Mouse (Mus musculus) kidney, embryonic 16.5 days (tissue): ENCODE data around the gene Lyz1. TPM values are rescaled to one million over a fixed set of nuclear protein-coding genes. Genes with fewer than 3 reads are reported as not detected.
"Not testable (repeated sequence)": the region's sequence is repeated elsewhere in the genome, so short reads cannot be mapped to it uniquely, and the experiment has no call there.

Experiments used
- ATAC-seq: fragments of 200-750 bp; cut with Nextera tagmentation; 2 replicates; pipeline ENCODE4 v1.8.0; 2017; ENCODE audit warnings: moderate TSS enrichment; ENCODE audit not compliant: low FRiP score, low TSS enrichment
- H3K27ac ChIP-seq: fragments of 300-500 bp; sonication (generic); 2 replicates; pipeline ENCODE4 v1.5.1; 2014; ENCODE audit warnings: low read length
- H3K27me3 ChIP-seq: fragments of 300-500 bp; sonication (generic); 2 replicates; pipeline ENCODE4 v1.6.1; 2014; ENCODE audit warnings: low read length, control low read depth, mixed read lengths; ENCODE audit not compliant: insufficient read depth
- H3K36me3 ChIP-seq: fragments of 300-500 bp; sonication (generic); 2 replicates; pipeline ENCODE4 v1.6.1; 2014; ENCODE audit warnings: low read length, control low read depth, mixed read lengths; ENCODE audit not compliant: insufficient read depth
- H3K4me1 ChIP-seq: fragments of 300-500 bp; sonication (generic); 2 replicates; pipeline ENCODE4 v1.6.1; 2014; ENCODE audit warnings: low read length, control low read depth, mixed read lengths; ENCODE audit not compliant: insufficient read depth
- H3K4me2 ChIP-seq: fragments of 300-500 bp; sonication (generic); replicated peaks from 2 replicates; pipeline ENCODE4 v1.6.1; 2014; ENCODE audit warnings: low read depth, low read length
- H3K4me3 ChIP-seq: fragments of 300-500 bp; sonication (generic); 2 replicates; pipeline ENCODE4 v1.5.1; 2014; ENCODE audit warnings: mild to moderate bottlenecking, low read length
- H3K9ac ChIP-seq: fragments of 300-500 bp; sonication (generic); replicated peaks from 2 replicates; pipeline ENCODE4 v1.6.1; 2014; ENCODE audit warnings: low read length
- H3K9me3 ChIP-seq: fragments of 300-500 bp; sonication (generic); 2 replicates; pipeline ENCODE4 v1.6.1; 2016; ENCODE audit warnings: low read length, control low read depth
- WGBS: fragments of 180-500 bp; shearing (Covaris S2); extraction: QIAGEN DNeasy Blood & Tissue Kit; methylation state at CpG from one replicate; pipeline ENCODE4 v1.1.7; 2014; 5-methylcytosine and 5-hydroxymethylcytosine counted together
- polyA plus RNA-seq: library from polyadenylated mRNA; unstranded; fragments of >200 nt; fragmentation: Nextera tagmentation; extraction: Ambion mirVana; gene quantifications from 2 replicates; pipeline ENCODE4 v1.2.1, GENCODE M21; 2015

The Lyz1 gene
- polyA plus RNA-seq, 1 experiment from 2014 or later: not detected

DNA sequence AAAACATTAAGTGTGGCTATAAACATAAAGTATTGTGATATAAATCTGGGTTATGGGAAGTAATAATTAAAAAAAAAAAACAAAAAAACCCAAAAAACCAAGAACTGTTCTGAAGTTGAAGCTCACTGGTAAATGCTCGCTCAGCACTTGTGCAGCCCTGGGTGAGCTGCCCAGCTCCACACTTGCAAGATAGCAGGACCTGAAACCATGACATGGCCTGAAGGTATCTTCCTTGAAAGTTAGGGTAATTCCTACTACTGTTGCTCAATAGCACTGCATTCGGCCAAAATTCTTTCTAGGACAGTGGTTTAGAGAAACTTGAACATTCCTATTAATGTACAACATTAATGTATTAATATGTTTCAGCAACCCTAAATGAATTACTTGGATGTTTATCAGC is 20.5 kb upstream of the Lyz1 start:
- no peak overlapping the region for H3K27ac ChIP-seq
- H3K9me3 ChIP-seq: no peaks in the 10 kb centered on the region
- H3K36me3 ChIP-seq: no peaks in the 10 kb centered on the region
- no peaks in the 10 kb centered on the region for H3K4me1 ChIP-seq
- H3K9ac ChIP-seq: no peak overlapping the region
- H3K4me2 ChIP-seq: no peak overlapping the region
- no peaks in the 10 kb centered on the region for H3K27me3 ChIP-seq
- ATAC-seq: no peak
- H3K4me3 ChIP-seq: no peak overlapping the region
- 91% methylated on average over 2 of the region's 2 CpGs for WGBS

DNA sequence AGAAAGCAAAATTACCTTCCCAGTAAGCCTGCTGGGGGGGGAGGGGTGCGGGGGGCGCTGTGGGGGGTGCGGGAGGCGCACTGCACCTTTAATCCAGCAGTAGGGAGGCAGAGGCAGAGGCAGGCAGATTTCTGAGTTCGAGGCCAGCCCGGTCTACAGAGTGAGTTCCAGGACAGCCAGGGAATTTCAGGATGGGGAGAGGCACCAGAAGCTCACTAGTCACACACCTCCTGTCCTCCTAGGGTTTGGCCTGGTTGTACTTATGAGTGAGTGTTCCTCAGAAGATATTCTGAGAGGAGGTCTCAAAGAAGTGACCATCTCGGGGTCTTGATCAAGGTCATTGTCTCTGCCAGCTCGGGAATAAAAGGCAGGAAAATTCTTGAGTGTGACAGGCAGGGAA is 19.5 kb upstream of the Lyz1 start:
- no peak overlapping the region for H3K9ac ChIP-seq
- no peaks in the 10 kb centered on the region for H3K9me3 ChIP-seq
- 82% methylated on average over 8 of the region's 8 CpGs for WGBS
- H3K4me3 ChIP-seq: no peak overlapping the region
- no peak for ATAC-seq
- H3K4me1 ChIP-seq: no peaks in the 10 kb centered on the region
- H3K27ac ChIP-seq: no peak overlapping the region
- no peaks in the 10 kb centered on the region for H3K36me3 ChIP-seq
- no peaks in the 10 kb centered on the region for H3K27me3 ChIP-seq
- H3K4me2 ChIP-seq: no peak overlapping the region

DNA sequence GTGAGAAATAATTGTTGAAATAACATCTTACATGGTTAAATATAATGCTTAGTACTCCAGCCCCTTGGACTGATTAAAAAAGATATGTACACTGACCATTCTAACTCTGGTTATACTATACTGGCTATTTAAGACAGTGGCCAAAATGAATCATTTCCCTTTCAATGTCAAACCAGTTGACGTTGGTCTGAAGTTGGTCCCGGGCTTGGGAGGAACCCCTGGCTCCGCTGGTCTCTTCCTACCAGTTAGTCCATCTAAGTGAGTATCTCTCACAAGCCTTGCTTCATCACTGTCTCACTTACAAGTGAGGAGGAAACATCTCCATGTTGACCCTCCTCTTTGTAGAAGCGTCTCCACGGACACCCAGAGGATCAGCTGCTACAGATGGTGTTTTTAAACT is 11.7 kb upstream of the Lyz1 start:
- H3K9me3 ChIP-seq: no peaks in the 10 kb centered on the region
- WGBS: 82% methylated on average over 5 of the region's 5 CpGs
- no peaks in the 10 kb centered on the region for H3K36me3 ChIP-seq
- no peaks in the 10 kb centered on the region for H3K27me3 ChIP-seq
- H3K27ac ChIP-seq: no peak overlapping the region
- H3K4me2 ChIP-seq: no peak overlapping the region
- H3K9ac ChIP-seq: no peak overlapping the region
- no peaks in the 10 kb centered on the region for H3K4me1 ChIP-seq
- H3K4me3 ChIP-seq: no peak overlapping the region
- no peak for ATAC-seq

DNA sequence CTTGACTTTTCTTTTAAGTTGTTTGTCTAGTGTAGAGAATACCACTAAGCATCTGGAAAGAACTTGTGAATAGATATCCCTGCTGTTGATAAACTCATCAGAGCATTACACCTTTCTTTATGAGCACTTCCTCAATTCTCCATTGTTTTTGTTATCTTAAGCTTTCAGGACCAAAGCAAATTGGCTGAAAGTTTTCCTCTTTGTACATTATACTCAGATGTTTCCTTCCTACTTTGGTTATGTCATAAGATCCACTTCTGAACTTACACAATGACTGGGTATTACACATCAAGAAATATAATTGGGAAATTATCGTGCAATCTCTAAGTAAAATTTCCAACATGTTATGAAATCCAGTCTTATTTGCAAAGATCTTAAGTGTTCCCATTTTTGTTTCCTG is 9.0 kb upstream of the Lyz1 start:
- H3K4me3 ChIP-seq: no peak overlapping the region
- H3K27ac ChIP-seq: no peak overlapping the region
- H3K4me2 ChIP-seq: no peak overlapping the region
- H3K9me3 ChIP-seq: no peaks in the 10 kb centered on the region
- 87% methylated on average over 1 of the region's 1 CpGs for WGBS
- ATAC-seq: no peak
- H3K27me3 ChIP-seq: no peaks in the 10 kb centered on the region
- H3K9ac ChIP-seq: no peak overlapping the region
- no peaks in the 10 kb centered on the region for H3K36me3 ChIP-seq
- no peaks in the 10 kb centered on the region for H3K4me1 ChIP-seq

DNA sequence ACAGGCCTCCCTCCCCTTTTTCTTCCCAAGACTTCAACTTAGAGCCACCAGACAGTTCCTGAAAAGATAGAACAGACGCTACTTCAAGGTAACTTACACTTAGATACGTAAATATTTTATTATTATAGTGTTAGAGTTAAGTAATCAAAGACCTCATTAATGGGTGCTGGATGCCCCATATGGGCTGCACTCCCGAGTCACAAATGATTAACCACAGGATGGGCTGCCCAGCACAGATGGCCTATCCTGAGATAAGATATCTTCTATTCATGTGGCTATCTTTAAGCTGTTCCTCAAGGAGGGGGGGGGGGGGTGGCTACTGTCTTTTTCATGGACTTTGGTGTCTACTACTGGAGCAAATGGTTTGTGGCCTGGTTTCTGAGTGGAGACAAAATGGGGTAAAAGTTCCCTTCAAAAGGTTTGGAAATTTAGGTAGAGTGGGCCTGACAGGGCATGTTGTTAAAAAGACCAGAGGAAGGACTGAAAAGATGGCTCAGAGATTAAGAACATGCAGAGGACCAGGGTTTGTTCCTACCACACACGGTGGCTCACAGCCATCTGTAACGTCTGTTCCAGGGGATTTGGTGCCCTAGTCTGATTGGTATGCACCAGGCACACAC is 7.3 kb upstream of the Lyz1 start:
- H3K4me2 ChIP-seq: no peak overlapping the region
- H3K27ac ChIP-seq: no peak overlapping the region
- H3K9ac ChIP-seq: no peak overlapping the region
- no peak for ATAC-seq
- no peaks in the 10 kb centered on the region for H3K9me3 ChIP-seq
- no peak overlapping the region for H3K4me3 ChIP-seq
- H3K4me1 ChIP-seq: no peaks in the 10 kb centered on the region
- no peaks in the 10 kb centered on the region for H3K36me3 ChIP-seq
- no peaks in the 10 kb centered on the region for H3K27me3 ChIP-seq
- WGBS: 73% methylated on average over 5 of the region's 5 CpGs

DNA sequence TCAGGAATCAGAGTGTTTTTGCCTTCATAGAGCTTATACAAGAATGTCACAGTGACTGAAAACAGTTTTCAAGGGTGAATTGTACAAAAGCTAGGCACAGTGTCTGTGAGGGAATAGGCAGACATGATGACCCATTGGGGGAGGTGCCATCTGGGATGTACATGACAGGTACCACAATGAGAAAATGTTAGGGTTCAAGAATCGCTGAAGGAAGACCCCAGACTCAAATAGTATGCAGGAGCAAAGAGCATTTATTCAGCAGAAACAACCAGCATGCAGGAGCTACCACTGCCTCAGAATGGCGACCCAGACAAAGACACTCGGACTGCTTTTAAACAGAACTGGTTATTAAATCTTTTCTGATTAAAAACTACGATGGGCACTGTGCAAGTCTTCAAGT is 6.4 kb upstream of the Lyz1 start:
- H3K36me3 ChIP-seq: no peaks in the 10 kb centered on the region
- H3K9me3 ChIP-seq: no peaks in the 10 kb centered on the region
- H3K4me3 ChIP-seq: no peak overlapping the region
- no peak for ATAC-seq
- no peak overlapping the region for H3K27ac ChIP-seq
- H3K27me3 ChIP-seq: no peaks in the 10 kb centered on the region
- 84% methylated on average over 4 of the region's 4 CpGs for WGBS
- H3K4me1 ChIP-seq: no peaks in the 10 kb centered on the region
- no peak overlapping the region for H3K9ac ChIP-seq
- no peak overlapping the region for H3K4me2 ChIP-seq

DNA sequence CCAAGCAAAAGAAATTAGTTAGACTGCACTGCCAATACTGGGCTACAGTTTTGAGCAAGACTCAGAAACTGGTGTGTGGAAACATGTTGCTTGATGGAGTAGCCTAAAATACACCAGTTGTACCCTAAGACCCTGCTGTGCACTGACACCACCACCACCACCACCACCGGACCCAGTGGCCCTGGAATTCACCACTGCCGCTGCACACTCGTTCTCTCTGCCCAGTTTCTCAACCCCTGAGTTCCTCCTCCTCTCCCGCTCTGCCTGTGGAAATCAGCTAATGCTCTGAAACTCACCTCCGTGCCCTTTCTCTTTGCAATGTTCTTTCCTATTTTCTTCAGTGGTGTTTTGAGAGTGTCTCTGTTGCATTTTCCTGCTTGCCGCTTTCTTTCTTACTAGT is 5.7 kb upstream of the Lyz1 start:
- H3K27ac ChIP-seq: no peak overlapping the region
- ATAC-seq: no peak
- WGBS: 81% methylated on average over 6 of the region's 6 CpGs
- no peaks in the 10 kb centered on the region for H3K9me3 ChIP-seq
- H3K4me3 ChIP-seq: no peak overlapping the region
- no peak overlapping the region for H3K9ac ChIP-seq
- no peaks in the 10 kb centered on the region for H3K36me3 ChIP-seq
- no peak overlapping the region for H3K4me2 ChIP-seq
- no peaks in the 10 kb centered on the region for H3K4me1 ChIP-seq
- H3K27me3 ChIP-seq: no peaks in the 10 kb centered on the region

DNA sequence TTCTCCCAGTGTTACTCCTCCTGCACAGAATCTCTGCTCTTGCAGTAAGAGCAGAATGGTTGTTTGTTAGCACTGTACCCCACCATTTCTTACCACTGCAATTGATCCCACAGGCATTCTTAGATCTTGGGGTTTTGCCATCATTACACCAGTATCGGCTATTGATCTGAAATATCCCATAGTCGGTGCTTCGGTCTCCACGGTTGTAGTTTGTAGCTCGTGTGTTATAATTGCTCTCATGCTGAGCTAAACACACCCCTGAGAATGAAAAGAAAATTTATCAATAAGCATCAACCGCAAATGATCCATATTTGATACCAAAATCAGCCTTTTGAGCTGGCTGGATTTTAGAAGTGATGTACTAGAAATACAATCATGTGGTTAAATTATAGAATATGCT is 1.7 kb downstream of the Lyz1 start:
- H3K9ac ChIP-seq, H3K4me2 ChIP-seq, H3K27ac ChIP-seq, H3K4me3 ChIP-seq, H3K9me3 ChIP-seq, H3K36me3 ChIP-seq, ATAC-seq, H3K4me1 ChIP-seq, H3K27me3 ChIP-seq: not testable (repeated sequence)
- WGBS: 90% methylated on average over 6 of the region's 6 CpGs

DNA sequence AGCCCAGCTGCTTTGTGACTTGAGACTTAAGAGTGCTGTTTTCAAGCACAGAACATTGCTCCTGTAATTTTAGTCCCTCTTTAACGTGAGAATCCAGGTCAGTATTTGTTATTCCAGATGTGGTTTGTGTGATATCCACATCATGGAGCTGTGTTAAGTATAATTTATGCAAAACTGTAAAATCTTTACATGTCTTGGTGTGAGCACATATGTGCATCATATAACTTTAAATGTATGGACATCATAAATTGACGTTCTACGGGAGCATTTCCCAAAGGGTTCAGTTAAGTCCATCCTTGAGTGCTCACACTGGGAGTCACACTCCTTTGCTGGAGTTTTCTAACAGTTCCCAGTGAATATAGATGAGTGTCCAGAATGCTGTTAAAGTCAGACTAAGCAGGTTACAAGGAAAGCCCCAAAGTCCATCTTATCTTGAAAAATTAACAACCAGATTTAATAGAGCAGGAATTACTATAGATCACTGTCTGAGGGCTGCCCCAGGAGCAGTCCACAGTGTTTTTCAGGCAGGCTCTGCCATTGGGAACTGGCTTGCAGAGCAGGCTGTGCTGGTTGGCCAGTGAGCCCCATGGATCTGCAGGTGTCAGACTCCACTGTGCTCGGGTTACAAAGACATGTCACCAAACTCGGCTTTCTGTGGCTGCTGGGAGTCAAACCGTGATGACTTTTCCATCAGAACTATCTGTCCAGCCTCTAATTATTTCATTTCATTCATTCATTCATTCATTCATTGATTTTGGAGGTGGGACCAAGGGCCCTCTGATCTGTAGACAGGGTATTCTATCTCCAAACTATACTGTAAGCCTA is 2.4 kb downstream of the Lyz1 start:
- WGBS: 31% methylated on average over 6 of the region's 6 CpGs

DNA sequence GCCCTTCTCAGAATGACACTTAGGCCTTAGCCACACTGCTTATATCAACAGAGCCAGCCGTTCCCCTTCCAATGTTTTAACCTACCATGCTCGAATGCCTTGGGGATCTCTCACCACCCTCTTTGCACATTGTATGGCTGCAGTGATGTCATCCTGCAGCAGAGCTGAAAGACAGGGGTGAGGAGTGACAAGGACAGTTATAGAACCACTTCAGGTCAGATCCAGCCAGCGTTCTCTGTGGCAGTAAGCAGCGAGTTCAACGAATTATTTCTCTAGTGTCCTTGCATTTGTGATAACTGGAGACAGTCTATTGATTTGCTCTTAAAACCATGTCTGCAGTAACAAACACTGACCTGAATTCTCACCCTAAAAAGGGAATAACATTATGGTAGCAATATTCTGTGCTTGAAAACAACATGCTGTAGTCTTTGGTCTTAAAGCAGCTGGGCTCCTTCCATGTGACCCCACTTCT is 3.6 kb downstream of the Lyz1 start:
- WGBS: 86% methylated on average over 4 of the region's 5 CpGs
- H3K27me3 ChIP-seq, H3K9me3 ChIP-seq, ATAC-seq, H3K4me1 ChIP-seq, H3K27ac ChIP-seq, H3K4me3 ChIP-seq, H3K36me3 ChIP-seq, H3K9ac ChIP-seq, H3K4me2 ChIP-seq: not testable (repeated sequence)

More for the DNA sequence above, 2.4 kb downstream of the Lyz1 start:
- 0 out of 2 replicates have a peak, but pooled peaks cover 3% of the 10 kb centered on the region for H3K4me1 ChIP-seq
- H3K4me2 ChIP-seq: no peak overlapping the region
- H3K9me3 ChIP-seq: no peaks in the 10 kb centered on the region
- H3K4me3 ChIP-seq: no peak overlapping the region
- H3K27ac ChIP-seq: no peak overlapping the region
- H3K36me3 ChIP-seq: no peaks in the 10 kb centered on the region
- no peak for ATAC-seq
- H3K9ac ChIP-seq: no peak overlapping the region
- no peaks in the 10 kb centered on the region for H3K27me3 ChIP-seq
